Mouse (Mus musculus): ENCODE measurements at regions not wholly inside any gene's neighbourhood (a gene's known extent, or its start where the extent isn't known, plus 50 kb on each side); places are given as distances from the start of the nearest gene placed in this dataset.

DNA sequence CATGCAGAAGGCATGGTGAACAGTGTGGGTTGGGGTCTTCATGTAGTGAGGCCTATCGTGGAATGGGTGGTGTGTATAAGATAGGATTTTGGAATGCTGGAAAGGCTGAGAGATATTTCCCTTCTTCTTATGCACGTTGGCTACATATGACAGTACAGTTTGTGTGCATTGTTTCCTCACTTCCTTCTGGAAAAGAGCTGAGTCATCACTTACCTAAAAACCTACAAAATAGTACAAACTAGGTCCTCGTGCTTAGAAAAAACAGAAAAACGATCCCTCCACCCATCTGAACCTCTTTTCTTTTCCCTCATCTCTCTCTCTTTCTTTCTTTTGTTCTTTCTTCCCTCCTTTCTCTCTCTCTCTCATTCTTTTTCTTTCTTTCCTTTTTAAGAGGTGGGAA is 168.3 kb downstream of the Ifng start:
- TF ChIP-seq POLR2A (IDR thresholded peaks at IDR 0.05; ENCODE audit: low read depth, low read length) (no peak), CTCF (IDR thresholded peaks at IDR 0.05; ENCODE audit: extremely low read depth, insufficient read depth, insufficient read length, insufficient replicate concordance) (no peak)
